10 mouse cellular contexts compared by ENCODE assay signal in genomic region chr6:99984057-99984855, GRCm38 (mm10).
A peak's percentile ranks its signal among the peaks of the same experiment; 100 is the strongest.
DNase-seq lines count a peak whose midpoint lies in the region; ATAC-seq and TF ChIP-seq lines count a peak whose summit lies in the region.
"Had no signal": no experiment of that assay in that cellular context is flagged by ENCODE, and none has a peak within 500 bp of the region (broad histone marks: within the 10 kb centered on the region; RNA-seq: fewer than 3 reads in every experiment).

No protein-coding gene starts in this region.

- H3K4me3 ChIP-seq in forebrain, embryonic 14.5 days (ENCODE audit: low read depth, low read length), result no peak overlapping the region
- H3K4me3 ChIP-seq in forebrain, embryonic 12.5 days (replicated peaks), result no peak overlapping the region
- no peak overlapping the region for H3K4me3 ChIP-seq in limb, embryonic 14.5 days (replicated peaks; ENCODE audit: low read length)
- H3K4me3 ChIP-seq in limb, embryonic 10.5 days, result no peak overlapping the region
- no peak overlapping the region for H3K4me3 ChIP-seq in embryonic facial prominence, embryonic 14.5 days (ENCODE audit: low read depth, low read length)
- H3K4me3 ChIP-seq in midbrain, postnatal 0 days (ENCODE audit: low read depth, low read length), result no peak overlapping the region
- H3K4me3 ChIP-seq: erythroblast, embryonic 14.5 days had no signal

- no peaks in the 10 kb centered on the region for H3K9me3 ChIP-seq in forebrain, embryonic 14.5 days (replicated peaks; ENCODE audit: control insufficient read depth, low read length)
- H3K9me3 ChIP-seq in forebrain, embryonic 12.5 days, result no peaks in the 10 kb centered on the region
- no peaks in the 10 kb centered on the region for H3K9me3 ChIP-seq in limb, embryonic 14.5 days (ENCODE audit: control insufficient read depth, low read length)
- no peaks in the 10 kb centered on the region for H3K9me3 ChIP-seq in limb, embryonic 10.5 days (replicated peaks)
- no peaks in the 10 kb centered on the region for H3K9me3 ChIP-seq in embryonic facial prominence, embryonic 14.5 days (ENCODE audit: control insufficient read depth, low read length)
- H3K9me3 ChIP-seq in midbrain, postnatal 0 days (ENCODE audit: low read length), result no peaks in the 10 kb centered on the region

- 0 out of 2 replicates have a peak overlapping the region, but pooled peaks have one; percentile 34 for H3K27ac ChIP-seq in forebrain, embryonic 14.5 days (ENCODE audit: low read depth, low read length)
- H3K27ac ChIP-seq in forebrain, embryonic 12.5 days, result no peak overlapping the region
- no peak overlapping the region for H3K27ac ChIP-seq in limb, embryonic 14.5 days (replicated peaks; ENCODE audit: low read depth, low read length)
- H3K27ac ChIP-seq in limb, embryonic 10.5 days, result no peak overlapping the region
- H3K27ac ChIP-seq in embryonic facial prominence, embryonic 14.5 days (replicated peaks; ENCODE audit: low read depth, low read length), result peak overlapping the region; percentile 81
- H3K27ac ChIP-seq in midbrain, postnatal 0 days (ENCODE audit: low read depth, low read length), result no peak overlapping the region

- H3K4me2 ChIP-seq in forebrain, embryonic 14.5 days (ENCODE audit: low read length), result peak overlapping the region; percentile 8; the same call in 1 of the 2 replicates
- no peak overlapping the region for H3K4me2 ChIP-seq in forebrain, embryonic 12.5 days
- 0 out of 2 replicates have a peak overlapping the region, but pooled peaks have one; percentile 4 for H3K4me2 ChIP-seq in limb, embryonic 14.5 days (replicated peaks; ENCODE audit: low read depth, low read length, severe bottlenecking)
- H3K4me2 ChIP-seq in embryonic facial prominence, embryonic 14.5 days (ENCODE audit: low read depth, low read length), result peak overlapping the region; percentile 39
- no peak overlapping the region for H3K4me2 ChIP-seq in midbrain, postnatal 0 days (ENCODE audit: low read depth, low read length, poor library complexity, severe bottlenecking)

- H3K9ac ChIP-seq in forebrain, embryonic 14.5 days (ENCODE audit: low read length), result no peak overlapping the region
- H3K9ac ChIP-seq in forebrain, embryonic 12.5 days, result no peak overlapping the region
- no peak overlapping the region for H3K9ac ChIP-seq in limb, embryonic 14.5 days (ENCODE audit: low read depth, low read length, severe bottlenecking)
- no peak overlapping the region for H3K9ac ChIP-seq in embryonic facial prominence, embryonic 14.5 days (ENCODE audit: low read depth, low read length)
- no peak overlapping the region for H3K9ac ChIP-seq in midbrain, postnatal 0 days (replicated peaks; ENCODE audit: low read length, poor library complexity, severe bottlenecking)

- WGBS in forebrain, embryonic 14.5 days, result 5% methylated on average over 7 of the region's 7 CpGs
- 3% methylated on average over 7 of the region's 7 CpGs for WGBS in forebrain, embryonic 12.5 days
- WGBS in limb, embryonic 14.5 days, result 20% methylated on average over 7 of the region's 7 CpGs
- WGBS in limb, embryonic 10.5 days, result 18% methylated on average over 7 of the region's 7 CpGs
- WGBS in embryonic facial prominence, embryonic 14.5 days, result 7% methylated on average over 7 of the region's 7 CpGs
- 9% methylated on average over 7 of the region's 7 CpGs for WGBS in midbrain, postnatal 0 days

- ATAC-seq in forebrain, embryonic 14.5 days, result peak; percentile 24; the same call in 1 of the 2 replicates
- no peak for ATAC-seq in forebrain, embryonic 12.5 days (ENCODE audit: low FRiP score)
- ATAC-seq in limb, embryonic 14.5 days (ENCODE audit: low FRiP score, low read depth), result no peak
- peak; percentile 38; the same call in 1 of the 2 replicates for ATAC-seq in embryonic facial prominence, embryonic 14.5 days (ENCODE audit: low read depth)
- ATAC-seq in midbrain, postnatal 0 days (ENCODE audit: low FRiP score), result 0 out of 2 replicates have a peak, but pooled peaks have one; percentile 16
- ATAC-seq in frontal cortex, adult (ENCODE audit: low TSS enrichment), result no peak

- TF ChIP-seq POLR2A in limb, embryonic 14.5 days (IDR thresholded peaks at IDR 0.05; ENCODE audit: borderline replicate concordance, extremely low read depth, insufficient read depth, insufficient read length), result no peak

- peaks cover 4% of the 10 kb centered on the region for H3K27me3 ChIP-seq in forebrain, embryonic 14.5 days (replicated peaks; ENCODE audit: control insufficient read depth, insufficient read depth, low read length)
- peaks cover 58% of the 10 kb centered on the region for H3K27me3 ChIP-seq in forebrain, embryonic 12.5 days
- H3K27me3 ChIP-seq in limb, embryonic 14.5 days (ENCODE audit: control insufficient read depth, insufficient read depth, low read length), result peaks cover 18% of the 10 kb centered on the region; the same call in 1 of the 2 replicates
- peaks cover 96% of the 10 kb centered on the region for H3K27me3 ChIP-seq in limb, embryonic 10.5 days (ENCODE audit: low read depth, poor library complexity, severe bottlenecking)
- H3K27me3 ChIP-seq in embryonic facial prominence, embryonic 14.5 days (replicated peaks; ENCODE audit: control insufficient read depth, insufficient read depth, low read length), result peaks cover 3% of the 10 kb centered on the region; the same call in 1 of the 2 replicates
- 0 out of 2 replicates have a peak, but pooled peaks cover 3% of the 10 kb centered on the region for H3K27me3 ChIP-seq in midbrain, postnatal 0 days (ENCODE audit: insufficient read depth, low read length)

- H3K36me3 ChIP-seq in forebrain, embryonic 14.5 days (ENCODE audit: control insufficient read depth, insufficient read depth, low read length), result no peaks in the 10 kb centered on the region
- H3K36me3 ChIP-seq in forebrain, embryonic 12.5 days (replicated peaks), result no peaks in the 10 kb centered on the region
- H3K36me3 ChIP-seq in limb, embryonic 14.5 days (ENCODE audit: control insufficient read depth, insufficient read depth, low read length), result no peaks in the 10 kb centered on the region
- H3K36me3 ChIP-seq in limb, embryonic 10.5 days, result no peaks in the 10 kb centered on the region
- H3K36me3 ChIP-seq in embryonic facial prominence, embryonic 14.5 days (ENCODE audit: control insufficient read depth, insufficient read depth, low read length), result no peaks in the 10 kb centered on the region
- H3K36me3 ChIP-seq in midbrain, postnatal 0 days (ENCODE audit: insufficient read depth, low read length), result no peaks in the 10 kb centered on the region

- peak; percentile 65 for DNase-seq in forebrain, embryonic 14.5 days (ENCODE audit: low spot score)
- DNase-seq in limb, embryonic 14.5 days (ENCODE audit: low spot score), result no peak
- DNase-seq in limb, embryonic 10.5 days (ENCODE audit: low spot score), result no peak
- peak; percentile 90 for DNase-seq in embryonic facial prominence, embryonic 14.5 days (ENCODE audit: low spot score)
- peak; percentile 32 for DNase-seq in midbrain, postnatal 0 days (ENCODE audit: low spot score)
- no peak for DNase-seq in gastrocnemius, postnatal 25 days
- DNase-seq: thymus, postnatal 25 days had no signal

- peaks cover 14% of the 10 kb centered on the region; the same call in 1 of the 2 replicates for H3K4me1 ChIP-seq in forebrain, embryonic 14.5 days (ENCODE audit: control insufficient read depth, insufficient read depth, low read length)
- peaks cover 23% of the 10 kb centered on the region for H3K4me1 ChIP-seq in forebrain, embryonic 12.5 days
- H3K4me1 ChIP-seq in limb, embryonic 14.5 days (ENCODE audit: control insufficient read depth, insufficient read depth, low read length), result peaks cover 17% of the 10 kb centered on the region
- H3K4me1 ChIP-seq in limb, embryonic 10.5 days, result peaks cover 19% of the 10 kb centered on the region; the same call in 1 of the 2 replicates
- peaks cover 26% of the 10 kb centered on the region for H3K4me1 ChIP-seq in embryonic facial prominence, embryonic 14.5 days (ENCODE audit: control insufficient read depth, insufficient read depth, low read length)
- peaks cover 7% of the 10 kb centered on the region; the same call in 1 of the 2 replicates for H3K4me1 ChIP-seq in midbrain, postnatal 0 days (ENCODE audit: insufficient read depth, low read length)

- TF ChIP-seq CTCF in midbrain, postnatal 0 days (IDR thresholded peaks at IDR 0.05), result no peak

Comparison
In these comparisons a context has a peak if more than half of its experiments do, and no peak if none do; other contexts are left out.
1. ATAC-seq: peak in forebrain, embryonic 14.5 days (single experiment), embryonic facial prominence, embryonic 14.5 days (single experiment) and midbrain, postnatal 0 days (single experiment); none in forebrain, embryonic 12.5 days (single experiment), limb, embryonic 14.5 days (single experiment) and frontal cortex, adult (single experiment).
2. H3K27ac ChIP-seq: peak in forebrain, embryonic 14.5 days (single experiment) and embryonic facial prominence, embryonic 14.5 days (single experiment); none in forebrain, embryonic 12.5 days (single experiment), limb, embryonic 14.5 days (single experiment), limb, embryonic 10.5 days (single experiment) and midbrain, postnatal 0 days (single experiment).
3. H3K4me2 ChIP-seq: peak in forebrain, embryonic 14.5 days (single experiment), limb, embryonic 14.5 days (single experiment) and embryonic facial prominence, embryonic 14.5 days (single experiment); none in forebrain, embryonic 12.5 days (single experiment) and midbrain, postnatal 0 days (single experiment).
4. DNase-seq: peak in forebrain, embryonic 14.5 days (single experiment), embryonic facial prominence, embryonic 14.5 days (single experiment) and midbrain, postnatal 0 days (single experiment); none in limb, embryonic 14.5 days (single experiment), limb, embryonic 10.5 days (single experiment) and gastrocnemius, postnatal 25 days (single experiment).